ENCODE assay signal across 15 mouse cellular contexts in the genomic region with DNA sequence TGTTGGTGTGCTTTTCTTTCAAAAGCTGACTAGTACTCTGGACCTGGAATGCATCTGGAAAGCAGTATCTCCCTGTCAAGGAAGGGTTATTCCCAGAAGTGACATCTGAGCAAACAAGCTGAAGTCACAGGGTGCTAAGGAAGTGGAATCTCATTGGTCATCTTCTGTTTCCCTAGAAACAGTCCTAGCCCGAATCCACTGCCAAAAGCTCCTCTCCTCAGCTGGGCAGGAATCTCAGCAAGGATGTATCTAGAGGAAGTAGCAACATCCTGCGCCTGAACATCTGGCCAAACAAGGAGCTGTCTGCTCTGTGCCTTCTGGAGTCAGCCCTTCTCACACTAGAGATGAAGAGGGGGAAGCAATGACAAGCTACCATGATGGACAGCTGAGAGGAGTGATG. TPM values are rescaled to one million over a fixed set of nuclear protein-coding genes. Genes with fewer than 3 reads are reported as not detected.
DNase-seq lines count a peak whose midpoint lies in the region; ATAC-seq and TF ChIP-seq lines count a peak whose summit lies in the region.
"Had no signal": no experiment of that assay in that cellular context is flagged by ENCODE, and none has a peak within 500 bp of the region (broad histone marks: within the 10 kb centered on the region; RNA-seq: fewer than 3 reads in every experiment).

No protein-coding gene starts in this region.

- no peak overlapping the region for H3K4me2 ChIP-seq in kidney, postnatal 0 days (ENCODE audit: low read length)
- H3K4me2 ChIP-seq: embryonic facial prominence, embryonic 12.5 days; limb, embryonic 15.5 days had no signal

- no peaks in the 10 kb centered on the region for H3K36me3 ChIP-seq in kidney, postnatal 0 days (ENCODE audit: insufficient read depth, low read length)
- H3K36me3 ChIP-seq: embryonic facial prominence, embryonic 12.5 days; limb, embryonic 15.5 days had no signal

- no peak overlapping the region for H3K9ac ChIP-seq in kidney, postnatal 0 days (ENCODE audit: low read depth, low read length)
- H3K9ac ChIP-seq: embryonic facial prominence, embryonic 12.5 days; limb, embryonic 15.5 days had no signal

- 44% methylated on average over 2 of the region's 2 CpGs for WGBS in kidney, postnatal 0 days

- TF ChIP-seq CTCF in kidney, postnatal 0 days (IDR thresholded peaks at IDR 0.05; ENCODE audit: low read depth), result no peak

- no peak overlapping the region for H3K4me3 ChIP-seq in kidney, postnatal 0 days (replicated peaks; ENCODE audit: low read depth, low read length)
- H3K4me3 ChIP-seq in brown adipose tissue, adult 24 weeks (ENCODE audit: insufficient read depth, low read depth, low read length), result no peak overlapping the region
- H3K4me3 ChIP-seq: embryonic facial prominence, embryonic 12.5 days; limb, embryonic 15.5 days had no signal

- ATAC-seq in kidney, postnatal 0 days (replicated peaks; ENCODE audit: low FRiP score, low read depth), result no peak
- ATAC-seq in activated CD4-positive, CD25-positive, alpha-beta regulatory T cell, adult 4 months, result no peak
- ATAC-seq: forebrain, embryonic 16.5 days had no signal

- no peaks in the 10 kb centered on the region for H3K4me1 ChIP-seq in kidney, postnatal 0 days (replicated peaks; ENCODE audit: insufficient read depth, low read length)
- no peaks in the 10 kb centered on the region; the same call in 1 of the 2 replicates for H3K4me1 ChIP-seq in brown adipose tissue, adult 24 weeks (ENCODE audit: control insufficient read depth, insufficient read depth, insufficient read length, low read length)
- H3K4me1 ChIP-seq: limb, embryonic 15.5 days had no signal

- H3K27ac ChIP-seq in kidney, postnatal 0 days, result no peak overlapping the region
- H3K27ac ChIP-seq in brown adipose tissue, adult 24 weeks (replicated peaks; ENCODE audit: low read depth, low read length), result peak overlapping the region; percentile 72
- H3K27ac ChIP-seq: embryonic facial prominence, embryonic 12.5 days; limb, embryonic 15.5 days had no signal

- peak; percentile 2 for DNase-seq in adrenal gland, adult 2 months
- no peak for DNase-seq in adrenal gland, adult (ENCODE audit: inconsistent age in 2 of 2, low spot score in 1 of 2)
- peak; percentile 45 for DNase-seq in kidney, postnatal 0 days (ENCODE audit: low spot score)
- no peak for DNase-seq in kidney, adult 18-20 months
- DNase-seq in kidney, postnatal 36 days, result peak; percentile 2 to 15
- no peak for DNase-seq in cerebellum, postnatal 4 days (ENCODE audit: low spot score in 2 of 2)
- DNase-seq: thymus, adult 2 months had no signal

- no peaks in the 10 kb centered on the region for H3K9me3 ChIP-seq in kidney, postnatal 0 days (replicated peaks; ENCODE audit: low read length)
- H3K9me3 ChIP-seq: embryonic facial prominence, embryonic 12.5 days; limb, embryonic 15.5 days had no signal

- H3K27me3 ChIP-seq in kidney, postnatal 0 days (ENCODE audit: insufficient read depth, low read length), result no peaks in the 10 kb centered on the region
- H3K27me3 ChIP-seq: embryonic facial prominence, embryonic 12.5 days; limb, embryonic 15.5 days had no signal

RNA-seq across cellular contexts. Expression of gene Col28a1, which starts 18.4 kb away (rescaled TPM):
- total RNA-seq in adrenal gland, adult 2 months (2021), result 1 to 10 TPM in 1 of 2 experiments, under 1 TPM in 1; 0.86 to 2.0 TPM
- polyA plus RNA-seq in adrenal gland, adult 2 months (2012; rRNA removed), result 0.12 TPM in 2 replicates
- polyA plus RNA-seq in kidney, postnatal 0 days (2015; fragmentation: Nextera tagmentation; extraction: Ambion mirVana), result 0.11 and 0.21 TPM in 2 replicates
- polyA plus RNA-seq in brown adipose tissue, adult 24 weeks (2012; ENCODE audit: insufficient read depth, insufficient read length, missing spikeins), result 1.0 TPM in 1 of 2 replicates, not detected in the other
- not detected for polyA plus RNA-seq in activated CD4-positive, CD25-positive, alpha-beta regulatory T cell, adult 4 months (2017; shearing (Covaris generic))
- total RNA-seq: ES-E14; megakaryocyte-erythroid progenitor cell, adult 5-6 weeks; neutrophil, adult 5-6 weeks had no signal

RNA-seq across cellular contexts. Expression of gene Mios, which starts 35.0 kb away (rescaled TPM):
- total RNA-seq in adrenal gland, adult 2 months (2021), result 10 to 100 TPM; 13.8 to 17.1 TPM
- 1.5 and 2.5 TPM in 2 replicates for polyA plus RNA-seq in adrenal gland, adult 2 months (2012; rRNA removed)
- 22.1 and 22.4 TPM in 2 replicates for polyA plus RNA-seq in kidney, postnatal 0 days (2015; fragmentation: Nextera tagmentation; extraction: Ambion mirVana)
- 8.4 and 10.7 TPM in 2 replicates for polyA plus RNA-seq in brown adipose tissue, adult 24 weeks (2012; ENCODE audit: insufficient read depth, insufficient read length, missing spikeins)
- 10 to 100 TPM; 10.6 to 12.7 TPM for polyA plus RNA-seq in activated CD4-positive, CD25-positive, alpha-beta regulatory T cell, adult 4 months (2017; shearing (Covaris generic))

Comparison
In these comparisons a context has a peak if more than half of its experiments do, and no peak if none do; other contexts are left out.
1. DNase-seq: peak in adrenal gland, adult 2 months (single experiment), kidney, postnatal 0 days (single experiment) and kidney, postnatal 36 days (2 of 2); none in adrenal gland, adult (0 of 2), kidney, adult 18-20 months (single experiment) and cerebellum, postnatal 4 days (0 of 2).